Mouse (Mus musculus) G1E (cell line): ENCODE measurements around the gene Pkd2. TPM values are rescaled to one million over a fixed set of nuclear protein-coding genes. Genes with fewer than 3 reads are reported as not detected.

ENCODE experiments used
- ATAC-seq: 2 replicates; pipeline ENCODE4 v1.8.0; 2016; ENCODE audit warnings: mild to moderate bottlenecking; ENCODE audit not compliant: insufficient number of reproducible peaks, poor library complexity, low FRiP score, severe bottlenecking; ENCODE audit errors: extremely low read depth
- DNase-seq: peaks from one replicate; pipeline ENCODE4 v3.0.0; 2012; ENCODE audit warnings: low spot score
- H3K27me3 ChIP-seq: 2 replicates; pipeline ENCODE4 v1.6.1; 2012; ENCODE audit warnings: mild to moderate bottlenecking, low read length, inconsistent platforms; ENCODE audit not compliant: insufficient read depth
- H3K36me3 ChIP-seq: replicated peaks from 2 replicates; pipeline ENCODE3; 2012; ENCODE audit warnings: mild to moderate bottlenecking, inconsistent platforms
- H3K4me1 ChIP-seq: 2 replicates; pipeline ENCODE4 v1.6.1; 2012; ENCODE audit warnings: low read depth, low read length, inconsistent platforms, mixed read lengths; ENCODE audit not compliant: insufficient read depth
- H3K4me3 ChIP-seq: 2 replicates; pipeline ENCODE4 v1.5.1; 2012; ENCODE audit warnings: low read depth, mild to moderate bottlenecking, inconsistent platforms, low read length, moderate library complexity, mixed read lengths
- H3K9me3 ChIP-seq: replicated peaks from 2 replicates; pipeline ENCODE4 v1.6.1; 2012; ENCODE audit warnings: inconsistent platforms
- CTCF ChIP-seq: IDR thresholded peaks from 2 replicates; pipeline ENCODE4 v1.5.1; 2012; ENCODE audit warnings: low read depth, low read length, inconsistent platforms, mixed read lengths
- GATA1 ChIP-seq: IDR thresholded peaks from 2 replicates; pipeline ENCODE4 v1.6.1; 2012; ENCODE audit warnings: borderline replicate concordance, low read length, inconsistent platforms, mixed read lengths
- GATA2 ChIP-seq: IDR thresholded peaks from 2 replicates; pipeline ENCODE4 v1.6.1; 2012; ENCODE audit warnings: low read depth, low read length, inconsistent platforms, borderline replicate concordance
- POLR2AphosphoS5 ChIP-seq: IDR thresholded peaks from 2 replicates; pipeline ENCODE4 v1.6.1; 2012; ENCODE audit warnings: low read depth, low read length, inconsistent platforms; ENCODE audit not compliant: insufficient replicate concordance
- TAL1 ChIP-seq: conservative IDR thresholded peaks from 2 replicates; pipeline ENCODE4 v1.6.1; 2012; ENCODE audit warnings: low read depth, low read length, inconsistent platforms, mixed read lengths
- polyA plus RNA-seq: library from polyadenylated mRNA; stranded (reverse); fragments of >175 nt; gene quantifications from 2 replicates; pipeline ENCODE4 v1.2.3, GENCODE M21; 2012
- total RNA-seq, 2 experiments: library from RNA; stranded (forward) in 1 of 2; stranded (reverse) in 1 of 2; fragments of 200-1000 nt in 1 of 2; fragments of >200 nt in 1 of 2; fragmentation: Nextera tagmentation in 1 of 2; gene quantifications; 2 replicates each; pipeline ENCODE4 v1.2.3; 2014 to 2017

Pkd2 gene
- total RNA-seq (2014; fragmentation: Nextera tagmentation) (not detected in 2 replicates), total RNA-seq (2017) (0.12 and 0.27 TPM in 2 replicates), polyA plus RNA-seq (not detected in 2 replicates)

DNA sequence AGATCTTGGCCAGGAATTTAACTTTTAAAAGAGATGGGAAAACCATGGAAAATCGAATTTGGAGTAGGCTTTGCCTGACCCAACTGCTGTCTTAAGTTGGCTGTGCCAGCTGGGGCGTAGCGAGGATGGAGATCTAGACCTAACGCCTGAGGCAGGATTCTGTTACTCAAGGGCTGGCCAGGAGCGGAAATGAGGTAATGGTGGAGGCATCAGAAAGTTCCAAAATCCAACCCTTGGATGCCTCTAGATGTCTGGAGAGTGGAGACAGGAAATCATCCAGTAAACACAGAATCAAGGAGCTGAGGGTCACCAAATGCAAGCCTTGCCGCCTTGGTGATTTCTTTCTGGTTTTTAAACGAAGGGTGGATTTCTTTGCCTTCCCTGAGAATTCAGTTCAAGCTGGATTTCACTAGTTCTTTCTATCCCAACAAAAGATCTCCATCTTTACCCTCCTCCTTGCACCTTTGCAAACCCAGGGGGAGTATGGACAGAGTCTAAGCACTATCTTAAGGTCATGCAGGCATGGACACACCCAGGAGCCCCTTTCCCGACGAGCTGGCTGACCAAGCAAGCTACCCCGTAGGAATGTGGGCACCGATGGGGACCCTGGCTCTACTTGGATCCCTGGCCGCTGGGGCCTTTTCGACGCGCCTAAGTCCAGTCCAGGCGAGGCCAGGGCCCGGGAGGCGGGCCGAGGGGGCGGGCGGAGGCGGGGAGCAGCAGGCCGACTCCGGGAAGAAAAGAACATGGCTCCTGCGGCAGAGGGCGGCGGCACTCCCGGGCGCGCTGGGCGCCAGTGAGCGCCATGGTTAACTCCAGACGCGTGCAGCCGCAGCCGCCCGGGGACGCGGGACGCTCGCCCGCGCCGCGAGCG is at the start of gene Pkd2:
Gene Pkd2, plus strand, starts transcription at position 619 of the 874 bp plus-strand sequence.
- no peak for DNase-seq
- Histone ChIP-seq H3K36me3 (no peaks in the 10 kb centered on the region), H3K27me3 (no peaks in the 10 kb centered on the region), H3K4me1 (no peaks in the 10 kb centered on the region), H3K9me3 (peaks cover 36% of the 10 kb centered on the region), H3K4me3 (peak within 1 kb of the TSS; percentile 27; the same call in 1 of the 2 replicates)
- no peak for ATAC-seq
- TF ChIP-seq CTCF (no peak), TAL1 (no peak), GATA2 (no peak), POLR2AphosphoS5 (no peak), GATA1 (no peak)

DNA sequence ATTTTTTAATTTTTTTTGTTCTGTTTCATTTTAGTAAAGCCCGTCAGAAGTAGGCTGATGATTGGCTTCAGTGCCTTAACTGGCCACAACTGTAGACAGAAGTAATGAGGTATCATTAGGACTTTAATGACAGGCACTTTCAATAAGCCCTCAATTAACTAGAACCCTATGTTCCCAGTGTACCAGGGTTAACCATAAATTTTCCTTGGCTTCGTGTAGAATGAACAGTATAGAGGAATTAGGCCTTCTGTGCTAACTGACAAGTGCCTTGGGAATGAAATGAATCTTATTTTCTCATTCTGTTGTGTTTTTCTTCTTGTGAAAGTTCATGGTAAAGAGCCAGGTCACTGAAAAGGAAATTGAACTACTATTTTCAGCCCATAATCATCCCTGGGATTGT is 43.3 kb upstream of the Pkd2 start:
- DNase-seq (no peak), ATAC-seq (no peak)
- H3K36me3 ChIP-seq: no peaks in the 10 kb centered on the region
- H3K9me3 ChIP-seq: peaks cover 23% of the 10 kb centered on the region
- H3K4me1 ChIP-seq: no peaks in the 10 kb centered on the region
- TF ChIP-seq GATA1 (no peak), TAL1 (no peak), POLR2AphosphoS5 (no peak), GATA2 (no peak), CTCF (no peak)
- H3K27me3 ChIP-seq: no peaks in the 10 kb centered on the region
- H3K4me3 ChIP-seq: no peak overlapping the region

DNA sequence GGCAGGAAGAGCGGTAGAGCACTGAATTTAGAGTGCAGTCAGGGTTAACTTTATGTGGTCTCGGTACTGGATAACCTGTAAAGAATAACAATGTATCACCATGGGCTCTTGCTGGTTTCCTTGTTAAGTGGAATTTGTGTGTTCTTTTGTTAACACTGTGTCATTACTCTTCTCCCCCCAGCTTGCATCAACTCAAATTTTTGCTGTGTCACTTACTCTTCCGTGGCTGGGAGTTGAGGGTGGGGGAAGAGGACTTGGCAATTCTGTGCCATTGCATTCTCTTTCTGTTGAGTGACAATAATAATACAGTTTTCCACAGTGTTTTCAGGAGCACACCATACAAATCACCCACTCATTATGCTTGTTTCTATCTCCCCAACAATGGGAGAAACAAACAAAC is 42.2 kb upstream of the Pkd2 start:
- no peak for ATAC-seq
- no peak overlapping the region for H3K4me3 ChIP-seq
- peaks cover 19% of the 10 kb centered on the region for H3K9me3 ChIP-seq
- DNase-seq: no peak
- no peaks in the 10 kb centered on the region for H3K4me1 ChIP-seq
- H3K36me3 ChIP-seq: no peaks in the 10 kb centered on the region
- TF ChIP-seq TAL1 (no peak), CTCF (no peak), POLR2AphosphoS5 (no peak)
- H3K27me3 ChIP-seq: no peaks in the 10 kb centered on the region

DNA sequence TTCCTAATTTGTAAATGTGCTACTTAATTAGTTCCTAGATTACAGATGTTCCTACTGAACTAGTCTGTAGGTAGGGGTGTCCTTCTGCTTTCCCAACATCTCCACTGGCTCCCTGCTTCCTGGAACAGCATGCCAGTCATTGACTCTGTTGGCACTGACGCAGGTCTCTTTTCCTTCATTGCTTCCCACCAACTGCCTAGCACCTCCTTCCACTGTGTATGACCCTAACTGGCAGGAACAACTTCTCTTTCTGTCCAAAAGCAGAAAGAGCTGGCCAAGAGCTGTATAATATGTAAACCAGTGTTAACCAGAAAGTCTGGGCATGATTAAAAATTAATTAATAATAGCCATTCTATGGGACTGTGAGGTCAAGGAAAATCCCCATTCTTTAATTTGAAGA is 41.5 kb upstream of the Pkd2 start:
- no peak for ATAC-seq

DNA sequence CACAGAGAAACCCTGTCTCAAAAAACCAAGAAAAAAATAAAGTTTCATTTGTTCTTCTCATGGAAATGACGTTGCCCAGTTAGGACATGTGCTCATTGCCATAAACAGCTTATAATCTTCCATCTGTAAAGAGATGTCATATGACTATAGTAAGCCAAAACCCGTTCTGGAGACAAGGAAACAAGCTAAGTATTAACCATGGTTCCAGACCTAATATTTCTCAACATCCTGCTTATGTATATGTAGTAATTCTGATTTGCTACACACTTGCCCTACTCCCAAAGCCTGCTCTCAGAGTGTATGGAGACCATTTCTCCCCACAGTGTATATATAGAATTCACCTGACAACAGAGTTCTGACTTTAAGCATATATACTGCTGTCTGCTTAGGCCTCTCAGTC is 37.2 kb upstream of the Pkd2 start:
- DNase-seq (no peak), ATAC-seq (no peak)
- Histone ChIP-seq H3K4me1 (no peaks in the 10 kb centered on the region), H3K4me3 (no peak overlapping the region), H3K27me3 (no peaks in the 10 kb centered on the region), H3K9me3 (peaks cover 24% of the 10 kb centered on the region), H3K36me3 (no peaks in the 10 kb centered on the region)
- no peak for TF ChIP-seq CTCF
- TF ChIP-seq GATA1: no peak
- no peak for TF ChIP-seq POLR2AphosphoS5
- TF ChIP-seq TAL1: no peak
- no peak for TF ChIP-seq GATA2

More for the DNA sequence above, 41.5 kb upstream of the Pkd2 start:
- Histone ChIP-seq H3K4me1 (no peaks in the 10 kb centered on the region), H3K36me3 (no peaks in the 10 kb centered on the region), H3K27me3 (no peaks in the 10 kb centered on the region), H3K4me3 (no peak overlapping the region), H3K9me3 (peaks cover 15% of the 10 kb centered on the region)
- no peak for TF ChIP-seq GATA2
- no peak for TF ChIP-seq POLR2AphosphoS5
- TF ChIP-seq TAL1: no peak
- TF ChIP-seq GATA1: no peak
- no peak for TF ChIP-seq CTCF
- no peak for DNase-seq

DNA sequence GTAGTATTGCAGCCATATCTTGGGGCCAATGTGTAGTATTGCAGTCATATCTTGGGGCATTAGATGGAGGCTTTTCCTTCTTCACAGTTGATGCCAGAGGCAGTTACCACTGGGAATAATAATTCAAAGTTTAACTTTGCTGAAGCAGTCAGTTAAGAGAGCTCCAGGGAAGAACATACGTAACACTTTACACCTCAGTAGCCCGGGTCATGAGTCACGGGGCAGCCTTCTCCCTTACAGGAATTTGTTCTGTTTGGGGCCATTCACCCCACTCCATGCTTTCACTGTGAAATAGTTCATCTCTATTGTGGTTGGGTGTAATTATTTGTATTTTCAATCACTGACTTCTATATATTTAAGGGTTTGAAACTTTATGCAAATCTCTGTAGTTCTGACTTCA is 35.4 kb upstream of the Pkd2 start:
- no peaks in the 10 kb centered on the region for H3K4me1 ChIP-seq
- DNase-seq (no peak), ATAC-seq (no peak)
- H3K9me3 ChIP-seq: peaks cover 32% of the 10 kb centered on the region
- no peak for TF ChIP-seq TAL1
- H3K27me3 ChIP-seq: no peaks in the 10 kb centered on the region
- H3K36me3 ChIP-seq: no peaks in the 10 kb centered on the region
- no peak overlapping the region for H3K4me3 ChIP-seq
